Mouse (Mus musculus) lung, adult 2 months (tissue): ENCODE measurements at regions not wholly inside any gene's neighbourhood (a gene's known extent, or its start where the extent isn't known, plus 50 kb on each side); places are given as distances from the start of the nearest gene placed in this dataset.

Experiments
- CTCF ChIP-seq: fragments of 200-500 bp; IDR thresholded peaks from 2 replicates; pipeline ENCODE4 v1.5.1; 2011; ENCODE audit warnings: mild to moderate bottlenecking, low read length, control low read depth; ENCODE audit not compliant: insufficient read depth
- POLR2A ChIP-seq: fragments of 200-500 bp; IDR thresholded peaks from 2 replicates; pipeline ENCODE4 v1.6.1; 2011; ENCODE audit warnings: low read depth, mild to moderate bottlenecking, control low read depth, low read length, borderline replicate concordance; ENCODE audit errors: extremely low read depth

DNA sequence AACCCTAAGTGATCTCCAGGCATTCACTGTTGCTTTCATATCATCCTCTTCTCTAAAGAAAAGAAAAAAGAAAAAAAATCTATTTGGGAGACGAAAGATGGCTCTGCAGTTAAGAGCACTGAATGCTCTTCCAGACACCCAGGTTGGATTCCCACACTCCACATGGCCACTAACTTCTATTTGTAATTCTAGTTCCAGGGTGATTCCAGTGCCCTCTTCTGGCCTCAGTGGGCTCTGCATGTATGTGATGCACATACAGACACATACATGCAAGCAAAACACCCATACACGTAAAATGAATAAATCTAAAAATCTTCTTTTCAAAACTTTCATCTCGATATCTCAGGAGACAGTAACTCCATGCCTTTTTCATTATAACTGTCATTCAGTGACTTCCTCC, 502.8 kb downstream of the Rwdd3 start:
- TF ChIP-seq CTCF (no peak), POLR2A (no peak)
